Mouse (Mus musculus): ENCODE data around the gene Haus3.

The Haus3 gene

GRCm38 (mm10) chr5:34175403-34175694, 6.0 kb upstream of the Haus3 start:
- H3K36me3 ChIP-seq (ENCODE audit: insufficient read depth, low read length) = no peaks in the 10 kb centered on the region
- H3K27me3 ChIP-seq (ENCODE audit: insufficient read depth, low read length) = no peaks in the 10 kb centered on the region
- H3K9me3 ChIP-seq (ENCODE audit: low read length) = peaks cover 12% of the 10 kb centered on the region
- H3K4me1 ChIP-seq (replicated peaks; ENCODE audit: low read depth, low read length) = peaks cover 50% of the 10 kb centered on the region
- H3K4me3 ChIP-seq (replicated peaks; ENCODE audit: low read length) = 0 out of 2 replicates have a peak overlapping the region, but pooled peaks have one; percentile 7
- no peak for TF ChIP-seq CTCF (conservative IDR thresholded peaks at IDR 0.05; ENCODE audit: low read length)
- TF ChIP-seq POU5F1 (IDR thresholded peaks at IDR 0.05; ENCODE audit: borderline replicate concordance, low read length) = no peak
- no peak for TF ChIP-seq NANOG (IDR thresholded peaks at IDR 0.05; ENCODE audit: borderline replicate concordance, low read length)

GRCm38 (mm10) chr5:34174550-34175402, 5.4 kb upstream of the Haus3 start:
- no peaks in the 10 kb centered on the region for H3K27me3 ChIP-seq (ENCODE audit: insufficient read depth, low read length)
- H3K4me1 ChIP-seq (replicated peaks; ENCODE audit: low read depth, low read length) = peaks cover 56% of the 10 kb centered on the region
- H3K36me3 ChIP-seq (ENCODE audit: insufficient read depth, low read length) = no peaks in the 10 kb centered on the region
- TF ChIP-seq NANOG (IDR thresholded peaks at IDR 0.05; ENCODE audit: borderline replicate concordance, low read length) = no peak
- TF ChIP-seq POU5F1 (IDR thresholded peaks at IDR 0.05; ENCODE audit: borderline replicate concordance, low read length) = no peak
- TF ChIP-seq CTCF (conservative IDR thresholded peaks at IDR 0.05; ENCODE audit: low read length) = no peak
- H3K9me3 ChIP-seq (ENCODE audit: low read length) = peaks cover 12% of the 10 kb centered on the region
- 0 out of 2 replicates have a peak overlapping the region, but pooled peaks have one; percentile 7 for H3K4me3 ChIP-seq (replicated peaks; ENCODE audit: low read length)

- Histone ChIP-seq H3K36me3 (ENCODE audit: insufficient read depth, low read length) (no peaks in the 10 kb centered on the region), H3K4me1 (replicated peaks; ENCODE audit: low read depth, low read length) (peaks cover 57% of the 10 kb centered on the region), H3K27me3 (ENCODE audit: insufficient read depth, low read length) (no peaks in the 10 kb centered on the region), H3K4me3 (replicated peaks; ENCODE audit: low read length) (no peak overlapping the region), H3K9me3 (ENCODE audit: low read length) (peaks cover 7% of the 10 kb centered on the region)
- TF ChIP-seq CTCF (conservative IDR thresholded peaks at IDR 0.05; ENCODE audit: low read length) (no peak), NANOG (IDR thresholded peaks at IDR 0.05; ENCODE audit: borderline replicate concordance, low read length) (no peak), POU5F1 (IDR thresholded peaks at IDR 0.05; ENCODE audit: borderline replicate concordance, low read length) (no peak)
Measured at GRCm38 (mm10) chr5:34174021-34174420, 4.7 kb upstream of the Haus3 start.

- Histone ChIP-seq H3K4me1 (replicated peaks; ENCODE audit: low read depth, low read length) (peaks cover 51% of the 10 kb centered on the region), H3K27me3 (ENCODE audit: insufficient read depth, low read length) (no peaks in the 10 kb centered on the region), H3K9me3 (ENCODE audit: low read length) (no peaks in the 10 kb centered on the region), H3K36me3 (ENCODE audit: insufficient read depth, low read length) (peaks cover 11% of the 10 kb centered on the region), H3K4me3 (replicated peaks; ENCODE audit: low read length) (peak overlapping the region; percentile 72; the same call in 1 of the 2 replicates)
- TF ChIP-seq POU5F1 (IDR thresholded peaks at IDR 0.05; ENCODE audit: borderline replicate concordance, low read length) (no peak), NANOG (IDR thresholded peaks at IDR 0.05; ENCODE audit: borderline replicate concordance, low read length) (no peak), CTCF (conservative IDR thresholded peaks at IDR 0.05; ENCODE audit: low read length) (no peak)
Measured at GRCm38 (mm10) chr5:34170726-34171125, 1.4 kb upstream of the Haus3 start.

GRCm38 (mm10) chr5:34169954-34170353, 627 bp upstream of the Haus3 start:
- no peaks in the 10 kb centered on the region for H3K27me3 ChIP-seq (ENCODE audit: insufficient read depth, low read length)
- H3K9me3 ChIP-seq (ENCODE audit: low read length) = no peaks in the 10 kb centered on the region

GRCm38 (mm10) chr5:34167857-34168256, 1.5 kb downstream of the Haus3 start:
- Histone ChIP-seq H3K36me3 (ENCODE audit: insufficient read depth, low read length) (peaks cover 29% of the 10 kb centered on the region), H3K4me1 (replicated peaks; ENCODE audit: low read depth, low read length) (peaks cover 40% of the 10 kb centered on the region), H3K27me3 (ENCODE audit: insufficient read depth, low read length) (no peaks in the 10 kb centered on the region), H3K9me3 (ENCODE audit: low read length) (no peaks in the 10 kb centered on the region), H3K4me3 (replicated peaks; ENCODE audit: low read length) (peak overlapping the region; percentile 90; the same call in 1 of the 2 replicates)
- TF ChIP-seq CTCF (conservative IDR thresholded peaks at IDR 0.05; ENCODE audit: low read length) (no peak), POU5F1 (IDR thresholded peaks at IDR 0.05; ENCODE audit: borderline replicate concordance, low read length) (no peak)

More at GRCm38 (mm10) chr5:34169954-34170353, 627 bp upstream of the Haus3 start:
- TF ChIP-seq NANOG (IDR thresholded peaks at IDR 0.05; ENCODE audit: borderline replicate concordance, low read length) (no peak), CTCF (conservative IDR thresholded peaks at IDR 0.05; ENCODE audit: low read length) (no peak)
- Histone ChIP-seq H3K4me1 (replicated peaks; ENCODE audit: low read depth, low read length) (peaks cover 46% of the 10 kb centered on the region), H3K36me3 (ENCODE audit: insufficient read depth, low read length) (peaks cover 14% of the 10 kb centered on the region), H3K4me3 (replicated peaks; ENCODE audit: low read length) (peak overlapping the region; percentile 72)

GRCm38 (mm10) chr5:34165793-34166192, 3.5 kb downstream of the Haus3 start:
- H3K4me1 ChIP-seq (replicated peaks; ENCODE audit: low read depth, low read length) = peaks cover 33% of the 10 kb centered on the region
- peaks cover 44% of the 10 kb centered on the region for H3K36me3 ChIP-seq (ENCODE audit: insufficient read depth, low read length)
- H3K4me3 ChIP-seq (replicated peaks; ENCODE audit: low read length) = no peak overlapping the region
- H3K27me3 ChIP-seq (ENCODE audit: insufficient read depth, low read length) = no peaks in the 10 kb centered on the region
- TF ChIP-seq NANOG (IDR thresholded peaks at IDR 0.05; ENCODE audit: borderline replicate concordance, low read length) = no peak
- H3K9me3 ChIP-seq (ENCODE audit: low read length) = no peaks in the 10 kb centered on the region

GRCm38 (mm10) chr5:34148476-34148875, 20.9 kb downstream of the Haus3 start:
- TF ChIP-seq CTCF (conservative IDR thresholded peaks at IDR 0.05; ENCODE audit: low read length) (no peak), POU5F1 (IDR thresholded peaks at IDR 0.05; ENCODE audit: borderline replicate concordance, low read length) (no peak), NANOG (IDR thresholded peaks at IDR 0.05; ENCODE audit: borderline replicate concordance, low read length) (no peak)
- Histone ChIP-seq H3K36me3 (ENCODE audit: insufficient read depth, low read length) (peaks cover under 1% of the 10 kb centered on the region), H3K4me1 (replicated peaks; ENCODE audit: low read depth, low read length) (no peaks in the 10 kb centered on the region), H3K27me3 (ENCODE audit: insufficient read depth, low read length) (no peaks in the 10 kb centered on the region), H3K9me3 (ENCODE audit: low read length) (peaks cover 13% of the 10 kb centered on the region), H3K4me3 (replicated peaks; ENCODE audit: low read length) (no peak overlapping the region)

- no peaks in the 10 kb centered on the region for H3K27me3 ChIP-seq (ENCODE audit: insufficient read depth, low read length)
- no peak overlapping the region for H3K4me3 ChIP-seq (replicated peaks; ENCODE audit: low read length)
- H3K36me3 ChIP-seq (ENCODE audit: insufficient read depth, low read length) = no peaks in the 10 kb centered on the region
- H3K9me3 ChIP-seq (ENCODE audit: low read length) = peaks cover 13% of the 10 kb centered on the region
- H3K4me1 ChIP-seq (replicated peaks; ENCODE audit: low read depth, low read length) = no peaks in the 10 kb centered on the region
- TF ChIP-seq CTCF (conservative IDR thresholded peaks at IDR 0.05; ENCODE audit: low read length) (no peak), POU5F1 (IDR thresholded peaks at IDR 0.05; ENCODE audit: borderline replicate concordance, low read length) (no peak), NANOG (IDR thresholded peaks at IDR 0.05; ENCODE audit: borderline replicate concordance, low read length) (no peak)
Measured at GRCm38 (mm10) chr5:34147554-34147953, 21.8 kb downstream of the Haus3 start.

Measured in E14TG2a.4 (cell line).